Mouse (Mus musculus) adrenal gland, postnatal 36 days (tissue): ENCODE results near the gene Evi5l. TPM values are rescaled to one million over a fixed set of nuclear protein-coding genes. Genes with fewer than 3 reads are reported as not detected.
A peak's percentile ranks its signal among the peaks of the same experiment; 100 is the strongest.

Source experiments
- DNase-seq, 2 experiments: peaks; one replicate each; pipeline ENCODE4 v3.0.0; 2021; ENCODE audit warnings: mixed read lengths in 1 of 2
- long read RNA-seq, 2 experiments: library from polyadenylated mRNA; stranded (forward); transcript quantifications; one replicate each; pipeline ENCODE4 v2.0.0; 2021; ENCODE audit warnings: borderline sequencing depth in 2 of 2
- total RNA-seq, 2 experiments: library from RNA; stranded (reverse); gene quantifications; 2 replicates each; pipeline ENCODE4 v1.2.3; 2021

Evi5l gene
- total RNA-seq, result 10 to 100 TPM; 29.4 to 38.5 TPM
- long read RNA-seq, experiment 1, transcript Evi5l-208 (19 exons, 3,728 nt), result major isoform, 6 of 17 reads
- long read RNA-seq, experiment 1, partial matches to known transcripts, result 4 of 17 reads
- long read RNA-seq, experiment 1, other reads (novel, unspliced or antisense), result 6 of 17 reads
- long read RNA-seq, experiment 2, partial matches to known transcripts, result 3 of 12 reads
- long read RNA-seq, experiment 2, other reads (novel, unspliced or antisense), result 4 of 12 reads

DNA sequence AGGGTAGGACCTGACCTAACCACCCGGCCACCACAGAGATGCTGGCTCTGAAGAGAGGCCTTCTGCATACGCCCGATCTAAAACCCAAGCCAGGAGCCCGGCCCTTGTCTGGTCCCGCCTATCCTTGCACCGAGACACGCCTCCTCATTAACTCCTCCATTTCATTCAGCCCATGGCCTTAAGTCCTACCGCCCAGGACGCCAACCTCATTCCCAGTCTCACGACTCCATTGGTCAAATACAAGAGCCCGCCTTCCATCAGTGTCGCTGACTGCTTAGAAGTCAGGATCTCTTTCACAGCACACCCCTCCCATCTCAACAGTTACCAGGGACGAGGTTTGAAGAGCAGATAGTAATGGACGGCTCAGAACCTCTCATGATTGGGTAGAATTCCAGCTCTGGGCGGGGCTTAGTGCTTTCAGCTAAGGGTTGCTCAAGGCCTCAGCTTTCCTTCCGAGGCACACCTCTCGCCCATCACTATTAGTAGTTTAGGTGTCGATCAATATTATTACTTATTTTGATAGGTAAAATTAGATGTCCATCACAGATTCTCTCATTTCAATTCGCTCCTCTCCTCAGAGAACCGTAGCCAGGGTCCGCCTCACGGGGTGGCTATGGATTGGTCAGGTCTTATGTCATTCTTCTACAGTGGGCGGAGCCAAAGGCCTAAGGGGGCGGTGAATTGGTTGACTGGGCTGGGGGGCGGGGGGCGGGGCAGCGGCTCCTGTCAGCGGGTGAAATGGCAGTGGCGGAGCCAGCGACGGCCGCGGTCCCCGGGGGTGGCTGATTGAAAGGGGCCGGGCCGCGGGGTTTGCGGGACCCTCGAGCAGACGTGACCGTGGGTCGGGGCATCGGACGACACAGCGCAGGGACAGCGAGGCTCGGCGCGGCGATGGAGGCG, at the start of gene Evi5l:
Gene Evi5l (plus strand): TSS at position 716 of the 900 bp plus-strand sequence.
- peak; percentile 97 for DNase-seq

DNA sequence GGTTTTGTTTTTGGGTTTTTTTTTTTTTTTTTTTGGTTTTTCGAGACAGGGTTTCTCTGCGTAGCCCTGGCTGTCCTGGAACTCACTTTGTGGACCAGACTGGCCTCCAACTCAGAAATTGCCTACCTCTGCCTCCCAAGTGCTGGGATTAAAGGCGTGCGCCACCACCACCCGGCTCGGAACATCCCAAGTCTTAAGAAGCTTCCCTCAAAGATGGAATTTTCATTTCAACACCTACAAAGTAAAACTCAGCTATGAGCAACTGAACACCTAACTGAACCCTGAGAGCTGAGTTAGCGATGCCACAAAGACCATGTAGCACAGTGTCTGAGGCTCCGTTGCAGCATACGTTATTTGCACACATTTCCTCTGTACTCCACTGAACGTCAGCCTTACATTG, 32.6 kb upstream of the Evi5l start, which contains the start of gene Cd209g:
Gene Cd209g (plus strand): TSS at position 301 of the 400 bp plus-strand sequence.
- DNase-seq, result no peak

DNA sequence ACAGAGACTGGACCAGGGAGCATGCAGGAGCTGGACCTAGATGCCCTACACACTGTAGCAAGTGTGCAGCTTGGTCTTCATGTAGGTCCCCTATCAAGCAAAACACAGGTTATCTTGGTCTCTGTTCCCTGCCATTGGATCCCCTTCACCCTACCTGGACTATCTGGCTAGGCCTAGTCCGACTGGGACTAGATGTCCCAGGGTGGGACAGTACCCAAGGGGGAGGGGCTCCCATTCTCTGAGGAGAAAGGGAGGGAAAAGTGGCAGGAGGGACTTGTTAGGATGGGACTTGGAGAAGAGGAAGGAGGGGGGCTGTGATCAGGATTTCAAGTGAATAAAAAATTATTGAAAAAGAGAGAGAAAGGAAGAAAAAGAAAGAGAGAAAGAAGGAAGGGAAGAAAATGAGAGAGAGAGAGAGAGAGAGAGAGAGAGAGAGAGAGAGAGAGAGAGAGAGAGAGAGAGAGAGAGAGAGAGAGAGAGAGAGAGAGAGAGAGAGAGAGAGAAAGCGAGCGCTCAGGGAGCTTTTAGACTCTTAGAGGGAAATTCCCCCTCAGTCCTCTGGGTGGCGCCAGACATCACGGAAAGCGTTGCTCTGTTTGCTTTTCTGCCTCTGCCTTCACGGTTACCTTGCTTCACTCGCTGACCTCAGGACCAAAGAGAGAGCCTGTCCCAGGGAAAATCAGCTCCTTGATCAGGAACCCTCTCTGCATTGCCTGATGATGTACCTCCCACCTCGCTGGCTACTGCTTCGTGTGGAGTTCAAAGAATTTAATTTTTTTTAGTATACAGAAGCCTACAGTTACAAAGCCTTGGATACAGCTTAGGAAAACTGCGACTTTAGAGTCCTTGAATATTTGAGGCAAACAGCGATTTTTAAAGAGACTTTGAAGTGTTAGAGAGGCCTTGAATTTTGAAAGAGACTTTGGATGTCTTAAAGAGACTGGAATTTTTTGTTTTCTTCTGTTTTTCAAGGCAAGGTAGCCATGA, 26.4 kb upstream of the Evi5l start:
- DNase-seq, result peak; percentile 81 to 86

DNA sequence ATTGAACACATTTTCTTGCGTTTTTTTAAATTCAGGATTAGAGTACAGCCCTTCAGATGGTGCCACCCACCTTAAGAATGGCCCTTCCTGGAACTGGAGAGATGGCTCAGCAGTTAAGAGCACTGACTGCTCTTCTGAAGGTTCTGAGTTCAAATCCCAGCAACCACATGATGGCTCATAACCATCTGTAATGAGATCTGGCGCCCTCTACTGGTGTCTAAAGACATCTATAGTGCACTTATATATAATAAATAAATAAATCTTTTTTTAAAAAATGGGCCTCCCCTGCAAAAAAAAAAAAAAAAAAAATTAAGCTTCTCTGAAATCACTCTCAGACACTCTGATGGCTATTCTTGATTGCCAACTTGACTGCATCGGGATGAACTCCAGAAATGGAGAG, 24.6 kb upstream of the Evi5l start:
- peak in 1 of 2 experiments; percentile 6 for DNase-seq

DNA sequence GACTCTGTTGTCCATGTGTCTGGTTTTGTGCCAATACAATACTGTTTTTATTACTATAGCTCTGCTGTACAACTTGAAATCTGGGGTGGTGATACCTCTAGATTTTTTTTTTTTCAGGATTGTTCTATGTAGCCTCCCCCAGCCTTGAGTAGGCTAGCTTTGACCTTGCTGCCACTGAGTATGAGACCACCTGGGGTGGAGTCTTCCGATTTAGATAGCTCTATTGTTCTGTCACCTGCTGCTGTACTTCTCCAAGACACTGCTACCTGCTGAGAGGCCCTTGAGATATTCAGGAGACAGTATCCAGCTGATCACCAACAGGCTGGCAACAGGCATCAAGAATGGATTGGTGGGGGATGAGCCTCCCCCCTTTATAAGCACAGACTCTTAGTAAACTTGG, 19.1 kb upstream of the Evi5l start:
- DNase-seq, result no peak

DNA sequence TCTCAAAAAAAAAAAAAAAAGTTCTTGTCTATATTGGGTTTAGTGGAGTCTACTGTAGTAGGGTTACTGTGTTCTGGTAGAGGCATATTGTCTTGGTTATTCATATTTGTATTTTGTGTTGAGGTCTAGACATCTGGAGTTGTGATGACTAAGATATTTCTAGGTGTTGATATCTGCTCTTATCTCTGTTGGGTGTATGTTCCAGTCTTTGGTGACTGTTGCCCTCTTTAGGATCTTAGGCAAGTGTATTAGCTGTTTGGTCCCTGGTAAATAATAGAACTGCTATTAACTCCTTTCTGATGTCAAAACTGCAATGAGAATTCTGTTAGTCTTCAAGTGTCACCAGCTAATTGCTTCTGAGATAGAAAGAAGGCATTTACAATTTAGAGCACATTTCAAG, 11.5 kb upstream of the Evi5l start:
- no peak for DNase-seq

DNA sequence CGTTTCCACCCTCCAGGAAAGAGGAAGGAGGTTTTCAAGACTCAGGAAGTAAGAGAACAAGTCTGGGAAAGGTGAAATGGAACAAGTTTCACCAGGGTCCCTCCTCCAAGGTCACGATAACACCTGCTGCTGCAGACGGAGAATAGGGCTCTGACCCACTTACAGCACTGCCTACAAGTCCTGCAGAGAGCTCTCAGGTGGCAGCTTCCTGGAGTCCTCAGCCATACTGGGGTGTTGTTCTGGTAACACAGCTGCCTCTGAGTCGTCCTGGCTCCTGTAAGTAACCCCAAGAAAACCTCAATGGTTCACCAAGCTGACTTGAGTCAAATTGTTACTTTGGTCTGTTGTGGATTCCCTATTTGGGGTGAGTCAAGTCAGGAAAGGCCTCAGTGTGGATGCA, 3.6 kb upstream of the Evi5l start:
- DNase-seq, result no peak

DNA sequence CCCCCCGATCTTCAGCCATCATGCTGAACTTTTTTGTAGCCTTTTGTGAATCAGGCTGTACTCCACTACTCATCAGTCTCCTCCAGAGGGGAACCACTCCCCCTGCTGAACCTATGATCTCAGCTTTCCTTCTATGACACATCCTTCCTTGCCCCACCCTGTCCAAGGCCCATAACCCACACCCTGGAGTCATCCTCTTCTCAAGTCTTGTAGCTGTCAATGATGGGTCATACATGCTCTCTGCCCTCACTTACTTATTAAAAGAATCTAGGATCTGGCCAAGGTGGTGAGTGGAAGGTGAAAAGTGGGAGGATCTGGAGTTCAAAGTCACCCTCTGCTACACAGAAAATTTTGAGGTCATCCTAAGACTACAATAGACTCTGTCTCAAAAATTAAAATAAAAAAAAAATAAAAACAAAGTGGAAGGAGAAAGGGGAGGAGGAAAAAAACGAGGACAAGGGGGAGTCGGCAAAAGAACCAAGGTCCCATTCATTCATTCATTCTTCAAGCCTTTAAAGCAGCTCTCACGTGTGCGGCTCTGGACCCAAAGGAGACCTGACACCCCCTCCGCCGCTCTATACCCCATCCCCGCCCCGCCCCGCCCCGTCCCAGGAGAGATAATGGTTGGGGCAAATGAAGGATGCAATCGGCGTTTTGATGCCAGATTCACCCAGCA, 1.1 kb upstream of the Evi5l start:
- DNase-seq, result peak; percentile 16 to 42

DNA sequence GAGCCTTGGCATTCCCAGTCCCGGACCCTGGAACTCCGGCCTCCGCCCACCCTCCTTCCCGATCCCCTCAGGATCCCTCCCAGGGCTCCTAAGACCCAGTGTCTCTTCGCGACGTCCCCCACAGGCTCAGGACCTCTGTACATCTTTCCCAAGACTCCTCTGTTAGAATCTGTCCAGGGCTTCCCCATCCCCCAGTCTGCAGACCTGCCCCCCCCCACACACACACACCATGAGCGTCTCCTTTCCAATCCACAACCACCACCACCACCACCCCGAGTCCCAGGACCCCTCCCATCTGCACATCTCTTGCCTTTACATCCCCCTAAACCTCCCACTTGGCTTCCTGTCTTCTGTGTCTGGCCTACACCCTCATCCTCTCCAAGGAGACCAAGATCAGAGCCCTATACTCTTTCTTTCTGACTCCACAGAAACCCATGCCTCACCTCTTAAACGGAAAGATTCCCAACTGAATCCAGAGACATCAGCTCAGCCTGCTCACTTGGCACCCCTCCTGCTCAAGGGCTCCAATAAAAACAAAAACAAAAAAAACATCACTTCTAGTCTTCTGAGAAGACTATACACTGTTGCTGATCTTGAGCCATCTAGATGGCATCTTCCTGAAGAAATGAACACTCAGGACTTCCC, 636 bp downstream of the Evi5l start:
- peak in 1 of 2 experiments; percentile 8 for DNase-seq

DNA sequence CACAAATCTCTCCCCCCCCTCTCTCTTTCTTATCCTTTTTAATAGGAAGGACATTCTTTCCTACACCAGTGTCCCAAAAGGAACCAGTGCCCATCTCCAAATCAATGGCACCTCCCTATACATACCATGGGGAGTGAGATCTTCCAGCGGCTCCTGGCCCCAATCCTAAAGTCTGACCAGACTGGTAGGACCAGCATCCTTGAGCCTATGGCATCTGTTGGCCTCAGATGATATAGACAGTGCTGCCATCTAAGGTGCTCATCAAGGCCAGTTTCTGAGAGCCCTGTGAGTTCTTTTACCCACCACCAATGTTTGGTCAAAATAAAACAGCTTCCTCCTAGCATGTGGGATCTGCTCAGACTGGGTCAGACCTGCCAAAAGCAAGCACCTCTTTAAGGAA, 1.6 kb downstream of the Evi5l start:
- no peak for DNase-seq

DNA sequence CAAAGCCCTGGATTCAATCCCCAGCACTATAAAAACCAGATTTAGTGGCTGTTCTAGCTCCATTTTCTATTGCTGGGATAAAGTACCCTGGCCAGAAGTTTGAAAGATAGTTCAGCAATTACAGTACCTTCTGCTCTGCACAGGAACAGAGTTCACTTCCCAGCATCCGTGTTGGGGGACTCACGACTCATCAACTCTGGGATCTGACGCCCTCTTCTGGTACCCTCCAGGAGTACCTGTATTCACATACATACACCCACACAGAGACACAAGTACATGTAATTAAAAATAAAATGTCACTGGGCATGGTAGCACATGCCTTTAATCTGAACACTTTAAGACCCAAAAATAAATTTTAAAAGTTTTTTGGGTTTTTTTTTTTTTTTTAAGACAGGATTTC, 6.1 kb downstream of the Evi5l start:
- DNase-seq, result no peak

DNA sequence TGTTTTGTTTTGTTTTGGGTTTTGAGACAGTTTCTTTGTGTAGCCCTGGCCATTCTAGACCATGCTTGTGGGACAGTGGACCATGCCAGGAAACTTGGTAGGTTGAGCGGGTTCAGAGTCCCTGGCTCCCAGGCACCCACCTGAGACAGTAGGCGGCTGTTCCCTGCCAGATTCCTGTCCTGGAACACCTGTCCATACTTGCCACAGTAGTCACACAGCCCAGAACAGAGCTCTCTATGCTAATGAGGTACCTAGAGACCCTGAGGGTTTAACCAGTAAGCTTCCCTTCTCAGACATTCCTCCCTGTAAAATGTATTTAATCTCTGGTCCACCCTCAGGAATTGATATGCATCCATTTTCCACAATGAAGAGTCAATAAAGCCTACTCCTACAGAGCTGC, 7.7 kb downstream of the Evi5l start:
- DNase-seq, result no peak

DNA sequence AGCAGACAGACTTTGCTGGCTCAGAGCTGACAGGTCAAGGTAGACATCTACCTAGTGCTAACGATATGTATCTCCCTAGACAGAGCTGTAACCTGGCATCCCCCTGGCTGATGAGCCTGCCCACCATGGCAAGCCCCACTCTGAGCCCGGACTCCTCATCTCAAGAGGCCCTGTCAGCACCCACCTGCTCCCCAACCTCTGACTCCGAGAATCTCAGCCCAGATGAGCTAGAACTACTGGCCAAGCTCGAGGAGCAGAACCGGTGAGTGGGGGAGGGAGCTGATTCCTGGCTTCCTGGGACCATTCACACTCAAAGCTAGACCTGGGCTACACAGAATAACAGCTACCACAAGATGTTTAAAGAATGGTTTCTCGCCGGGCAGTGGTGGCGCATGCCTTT, 17.0 kb downstream of the Evi5l start:
- no peak for DNase-seq

DNA sequence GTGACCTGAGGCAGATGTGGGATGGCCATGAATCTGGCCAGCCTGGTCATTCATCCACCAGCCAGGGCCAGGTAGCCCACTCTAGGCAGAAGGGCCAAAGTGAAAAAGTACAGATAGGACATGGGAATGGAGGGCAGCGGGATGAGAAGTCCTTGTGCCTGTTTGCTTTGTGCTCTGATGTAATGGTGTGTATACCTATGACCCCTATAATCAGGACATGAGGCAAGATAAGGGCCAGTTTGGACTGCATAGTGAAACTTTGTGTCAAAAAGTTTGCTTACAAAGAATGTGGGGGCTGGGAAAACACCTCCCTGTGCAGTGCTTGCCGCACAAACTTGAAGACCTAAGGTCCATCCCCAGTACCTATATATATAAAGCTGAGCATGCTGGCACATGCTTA, 19.8 kb downstream of the Evi5l start:
- DNase-seq, result no peak

DNA sequence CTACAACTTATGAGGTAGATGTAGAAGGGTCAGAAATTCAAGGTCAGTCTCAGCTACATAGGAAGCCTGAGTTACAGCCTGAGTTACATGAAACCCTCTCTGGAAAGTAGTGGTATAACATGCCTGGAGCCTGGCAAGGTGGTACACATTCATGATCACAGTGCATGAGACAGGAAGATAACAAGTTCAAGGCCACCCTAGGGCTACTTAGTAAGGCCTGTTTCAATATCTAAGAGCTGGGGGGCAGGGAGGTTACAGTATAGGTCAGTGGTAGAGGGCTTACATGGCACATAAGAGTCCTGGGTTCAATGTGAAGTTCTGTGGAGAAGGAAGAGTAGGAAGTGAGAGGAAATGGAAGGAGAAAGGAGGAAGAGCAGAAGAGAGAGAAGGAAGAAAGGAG, 22.2 kb downstream of the Evi5l start:
- DNase-seq, result no peak

DNA sequence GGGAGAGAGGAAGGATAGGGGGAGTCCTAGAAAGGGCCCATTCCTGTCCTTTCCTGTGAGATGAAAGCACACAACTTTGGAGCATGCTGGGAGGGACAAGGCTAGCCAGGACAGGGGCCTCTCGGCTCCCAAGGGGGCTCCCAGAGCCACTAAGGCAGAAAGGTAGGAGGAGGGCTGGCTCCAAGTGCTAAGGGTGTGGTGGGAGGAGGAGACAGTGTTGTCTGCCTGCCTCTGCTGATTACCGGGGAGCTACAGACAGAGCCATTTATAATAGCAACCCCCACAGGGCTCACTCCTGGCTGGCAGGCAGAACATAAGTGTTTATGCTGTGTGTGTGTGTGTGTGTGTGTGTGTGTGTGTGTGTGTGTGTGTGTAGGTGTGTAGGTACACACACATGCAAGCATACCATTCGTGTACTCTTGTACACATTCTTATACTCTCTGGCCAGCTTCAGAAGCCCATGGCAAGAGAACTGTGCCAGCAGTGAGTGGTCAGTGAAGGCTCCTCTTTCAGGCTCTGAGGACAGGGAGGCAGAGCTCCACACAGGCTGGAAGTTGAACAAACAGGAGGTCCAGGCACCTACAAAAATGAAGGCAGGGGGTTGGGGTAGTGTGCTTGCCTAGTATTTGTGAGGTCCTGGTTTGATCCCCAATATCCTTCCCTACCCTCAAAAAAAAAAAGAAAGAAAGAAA, 22.8 kb downstream of the Evi5l start:
- no peak for DNase-seq

DNA sequence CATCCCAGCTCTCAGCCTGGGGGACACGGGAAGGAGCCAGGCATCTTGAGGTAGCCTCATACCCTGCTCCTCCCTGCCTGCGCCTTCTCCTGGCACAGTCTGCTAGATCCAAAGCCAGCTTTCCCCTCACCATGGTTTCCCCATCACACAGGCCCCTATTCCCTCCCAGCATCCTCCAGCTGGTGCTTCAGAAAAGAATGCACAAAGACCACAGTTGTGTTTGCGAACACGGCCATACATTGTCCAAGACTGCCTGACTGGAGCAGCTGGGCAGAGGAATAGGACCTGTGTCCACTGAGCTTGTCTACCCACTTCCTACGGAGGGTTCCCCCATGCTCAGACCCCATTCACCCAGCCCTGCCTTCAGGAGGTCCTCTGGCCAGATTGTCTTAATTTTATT, 25.9 kb downstream of the Evi5l start:
- no peak for DNase-seq

DNA sequence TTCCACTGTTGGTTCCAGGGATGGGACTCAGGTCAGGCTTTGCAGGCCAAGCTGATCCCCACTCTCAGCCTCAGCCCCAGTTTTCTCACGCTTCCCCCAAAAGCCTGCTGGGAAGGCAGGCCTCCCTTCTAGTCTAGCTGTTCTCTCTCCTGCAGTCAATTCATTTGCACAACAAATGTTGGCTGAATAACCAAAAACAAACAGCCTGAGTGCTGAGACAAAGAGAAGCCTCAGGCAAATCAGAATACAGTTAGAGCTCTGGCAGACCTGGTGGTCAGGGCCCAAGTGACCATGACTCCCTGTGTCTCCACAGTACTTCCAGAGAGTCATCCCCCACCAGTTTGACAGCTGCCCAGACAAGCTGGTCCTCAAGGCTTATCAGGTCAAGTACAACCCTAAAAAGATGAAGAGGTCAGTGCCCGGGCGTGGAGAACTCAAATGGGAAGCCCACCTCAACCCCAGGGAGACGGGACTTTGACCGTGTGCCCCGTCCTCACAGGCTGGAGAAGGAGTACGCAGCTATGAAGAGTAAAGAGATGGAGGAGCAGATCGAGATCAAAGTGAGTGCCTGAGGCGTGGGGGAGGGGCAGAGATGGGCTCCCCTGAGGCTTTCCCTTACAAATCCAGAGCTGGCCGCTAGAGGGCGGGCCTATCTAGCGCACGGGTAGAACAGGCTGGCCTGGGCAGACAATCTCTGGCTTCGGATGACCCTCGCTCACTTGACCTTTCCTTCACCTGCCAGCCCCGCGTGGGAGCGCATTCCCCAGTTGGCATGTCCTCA, 26.6 kb downstream of the Evi5l start:
- peak; percentile 92 to 94 for DNase-seq

DNA sequence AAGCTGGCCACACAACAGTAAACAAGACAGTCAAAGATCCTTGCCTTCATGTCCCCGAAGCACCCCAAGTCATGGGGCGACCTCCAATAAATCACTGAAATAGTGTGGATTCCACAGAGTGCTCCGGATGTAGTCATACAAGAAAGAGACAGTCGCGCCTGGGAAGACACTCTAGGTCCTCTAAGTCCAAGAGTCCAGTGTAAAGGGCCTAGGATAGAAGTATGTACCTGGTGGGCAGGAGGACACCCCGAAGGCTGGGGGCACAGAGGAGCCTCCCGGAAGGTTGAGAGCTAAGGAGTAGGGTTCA, 27.2 kb downstream of the Evi5l start:
- DNase-seq, result no peak

DNA sequence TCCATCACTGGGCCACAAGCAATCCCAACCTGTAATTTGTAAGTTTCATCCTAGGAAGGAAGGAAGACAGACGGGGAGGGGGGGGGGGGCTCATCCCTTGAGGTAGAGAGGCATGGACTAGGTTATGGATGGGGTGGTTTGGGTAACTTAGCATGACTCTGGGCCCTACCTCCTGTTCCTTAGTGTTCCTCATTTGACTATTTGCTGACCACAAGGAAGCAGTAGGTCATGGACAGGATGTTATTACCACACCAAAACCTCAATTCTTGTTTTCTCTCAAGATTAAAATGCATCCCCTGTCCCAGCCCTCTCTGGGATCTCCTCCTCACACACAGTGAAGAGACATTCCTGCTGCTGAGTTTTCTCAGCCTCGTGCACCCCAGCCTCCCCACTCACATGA, 35.0 kb downstream of the Evi5l start:
- no peak for DNase-seq
